12 mouse cellular contexts compared by ENCODE assay signal in the genomic region with DNA sequence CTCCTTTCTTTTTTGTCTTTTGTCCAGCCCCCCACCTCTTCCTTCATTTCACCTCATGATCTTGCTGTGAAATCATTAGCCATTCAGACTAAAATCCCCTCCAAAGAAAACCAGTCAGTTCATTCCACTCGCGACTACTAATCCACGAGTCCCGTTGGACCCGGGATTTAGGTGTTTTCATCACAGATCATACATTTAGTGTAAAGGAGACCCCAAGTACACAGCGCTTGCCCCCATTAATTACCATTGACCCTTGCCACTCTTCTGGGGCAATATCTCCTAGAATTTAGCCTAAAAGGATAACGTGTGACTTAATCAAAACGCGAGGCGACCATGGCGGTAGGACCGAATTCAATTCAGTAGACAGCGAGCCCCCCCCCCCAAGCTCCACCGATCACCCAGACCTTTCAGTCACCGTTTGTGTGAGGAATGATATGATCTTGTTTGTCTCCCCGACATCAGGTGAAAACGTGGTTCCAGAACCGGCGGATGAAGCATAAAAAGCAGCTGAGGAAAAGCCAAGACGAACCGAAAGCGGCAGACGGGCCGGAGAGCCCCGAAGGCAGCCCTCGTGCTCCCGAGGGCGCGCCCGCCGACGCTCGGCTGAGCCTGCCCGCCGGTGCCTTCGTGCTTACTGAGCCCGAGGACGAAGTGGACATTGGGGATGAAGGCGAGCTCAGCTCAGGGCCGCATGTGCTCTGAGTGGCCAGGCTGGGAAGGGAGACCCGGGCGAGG. TPM values are rescaled to one million over a fixed set of nuclear protein-coding genes. Genes with fewer than 3 reads are reported as not detected.
DNase-seq lines count a peak whose midpoint lies in the region; ATAC-seq lines count a peak whose summit lies in the region.
"Had no signal": no experiment of that assay in that cellular context is flagged by ENCODE, and none has a peak within 500 bp of the region (broad histone marks: within the 10 kb centered on the region; RNA-seq: fewer than 3 reads in every experiment).

No protein-coding gene starts in this region.

- peak; percentile 6 for DNase-seq in adrenal gland, postnatal 10 days
- DNase-seq in adrenal gland, postnatal 25 days = no peak
- DNase-seq in retina, embryonic 14.5 days (ENCODE audit: low spot score) = peak; percentile 39
- DNase-seq in retina, postnatal 1 day = no peak
- DNase-seq in liver, embryonic 13.5 days = no peak
- no peak for DNase-seq in frontal cortex, postnatal 36 days (ENCODE audit: low spot score in 2 of 2)
- no peak for DNase-seq in ovary, postnatal 14 days (ENCODE audit: low spot score)
- DNase-seq: layer of hippocampus, adult 9-11 months; right cerebral cortex, postnatal 25 days had no signal

- no peaks in the 10 kb centered on the region for H3K36me3 ChIP-seq in liver, embryonic 13.5 days

- peak overlapping the region; percentile 29 for H3K4me3 ChIP-seq in liver, embryonic 13.5 days (replicated peaks)
- H3K4me3 ChIP-seq: erythroblast, embryonic 14.5 days had no signal

- no peak overlapping the region for H3K9ac ChIP-seq in liver, embryonic 13.5 days

- no peak overlapping the region for H3K27ac ChIP-seq in liver, embryonic 13.5 days

- 2% methylated on average over 42 of the region's 42 CpGs for WGBS in liver, embryonic 13.5 days (ENCODE audit: insufficient replicate concordance)

- no peak for ATAC-seq in liver, embryonic 13.5 days (ENCODE audit: low read depth)
- ATAC-seq in inflammation-experienced regulatory T-cells, adult 6 months = no peak

- H3K27me3 ChIP-seq in liver, embryonic 13.5 days = peaks cover 100% of the 10 kb centered on the region

- H3K4me2 ChIP-seq in liver, embryonic 13.5 days = peak overlapping the region; percentile 21; the same call in 1 of the 2 replicates

- no peaks in the 10 kb centered on the region for H3K4me1 ChIP-seq in liver, embryonic 13.5 days (replicated peaks)

- H3K9me3 ChIP-seq in liver, embryonic 13.5 days (replicated peaks) = no peaks in the 10 kb centered on the region

RNA-seq across cellular contexts. Expression of gene Bsx, which starts 3.4 kb away (rescaled TPM):
- not detected for total RNA-seq in adrenal gland, postnatal 10 days (2021)
- total RNA-seq in adrenal gland, postnatal 25 days (2021) = not detected in 2 replicates
- polyA plus RNA-seq in liver, embryonic 13.5 days (2015; fragmentation: Nextera tagmentation; extraction: Ambion mirVana) = not detected in 2 replicates
- polyA plus RNA-seq in inflammation-experienced regulatory T-cells, adult 6 months (2017; shearing (Covaris generic)) = not detected
- total RNA-seq: adrenal gland, adult 18-20 months had no signal
- polyA plus RNA-seq: erythroblast, embryonic 14.5 days had no signal

Comparison
In these comparisons a context has a peak if more than half of its experiments do, and no peak if none do; other contexts are left out.
1. DNase-seq: peak in adrenal gland, postnatal 10 days (single experiment) and retina, embryonic 14.5 days (single experiment); none in adrenal gland, postnatal 25 days (single experiment), retina, postnatal 1 day (single experiment), liver, embryonic 13.5 days (single experiment), frontal cortex, postnatal 36 days (0 of 2) and ovary, postnatal 14 days (single experiment).